Mouse (Mus musculus): ENCODE results near the gene 2610528A11Rik. TPM values are rescaled to one million over a fixed set of nuclear protein-coding genes. Genes with fewer than 3 reads are reported as not detected.
"Not testable (repeated sequence)": the region's sequence is repeated elsewhere in the genome, so short reads cannot be mapped to it uniquely, and the experiment has no call there.

2610528A11Rik gene
- 11.8 and 20.9 TPM in 2 replicates for polyA plus RNA-seq (2015; fragmentation: Nextera tagmentation; extraction: Ambion mirVana)

DNA sequence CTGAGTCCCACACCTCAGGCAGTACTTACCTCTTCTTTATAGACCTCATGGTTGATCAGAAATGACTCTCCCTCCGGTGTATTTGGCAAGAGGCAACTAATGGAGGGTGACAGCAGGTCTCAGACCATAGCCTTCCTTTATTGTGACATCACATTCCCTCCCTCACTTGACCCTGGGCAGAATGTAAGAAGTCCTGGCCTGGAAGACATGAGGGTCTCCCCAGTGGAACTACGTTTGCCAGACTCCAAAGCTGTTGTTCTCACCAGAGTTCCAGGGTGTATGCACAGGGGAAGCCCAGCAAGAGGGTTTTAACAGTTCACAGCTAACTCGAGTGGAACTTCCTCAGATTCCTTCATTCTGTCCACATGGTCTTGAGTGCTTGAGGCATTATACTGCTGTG lies at the start of gene 2610528A11Rik:
2610528A11Rik (minus strand) TSS at position 101 of the 400 bp plus-strand sequence.
- Histone ChIP-seq H3K27me3 (ENCODE audit: control insufficient read depth, insufficient read depth, low read length) (no peaks in the 10 kb centered on the region), H3K9me3 (replicated peaks; ENCODE audit: control insufficient read depth, low read length) (no peaks in the 10 kb centered on the region), H3K36me3 (ENCODE audit: control insufficient read depth, insufficient read depth, low read length) (no peaks in the 10 kb centered on the region), H3K9ac (ENCODE audit: low read length) (no peak within 1 kb of the TSS), H3K4me1 (ENCODE audit: control insufficient read depth, insufficient read depth, low read length) (no peaks in the 10 kb centered on the region), H3K4me2 (ENCODE audit: low read depth, low read length) (no peak within 1 kb of the TSS), H3K4me3 (replicated peaks; ENCODE audit: low read length) (no peak within 1 kb of the TSS), H3K27ac (ENCODE audit: low read length) (no peak within 1 kb of the TSS)
- 73% methylated on average over 3 of the region's 3 CpGs for WGBS
- ATAC-seq (ENCODE audit: insufficient read depth, low FRiP score) = no peak

DNA sequence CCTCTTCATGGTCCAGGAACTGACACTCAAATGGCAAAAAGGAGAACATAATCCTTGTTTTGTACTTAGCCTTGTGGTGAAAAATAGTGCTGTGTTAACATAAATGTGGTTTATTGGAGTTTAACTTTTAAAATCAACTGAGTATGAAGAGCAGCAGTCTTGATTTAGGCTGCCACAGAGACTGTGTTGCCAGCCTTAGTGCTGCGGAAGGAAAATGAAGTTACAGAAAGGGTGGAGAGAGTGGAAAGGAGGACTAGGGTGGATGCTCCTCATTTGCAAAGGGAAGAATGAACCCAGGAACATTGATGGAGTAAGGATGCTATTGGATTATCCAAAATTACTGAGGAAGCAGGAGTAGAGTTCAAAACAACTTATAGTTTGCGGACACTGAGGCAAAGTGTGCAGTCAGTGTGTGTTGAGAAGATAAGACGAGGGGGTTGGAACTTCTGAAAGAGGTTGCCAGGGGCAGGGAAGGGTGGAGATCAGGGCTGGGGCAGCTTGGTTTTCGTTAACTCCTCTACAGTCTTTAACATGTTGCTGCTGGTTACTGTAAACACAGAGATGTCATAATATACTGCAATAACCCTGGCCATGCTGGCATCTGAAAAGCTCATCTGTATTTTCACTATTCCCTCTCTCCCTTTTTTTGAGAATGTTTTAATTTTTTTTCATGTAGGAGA lies 49.6 kb upstream of the 2610528A11Rik start:
- WGBS = 62% methylated on average over 4 of the region's 4 CpGs
- Histone ChIP-seq H3K4me3 (replicated peaks; ENCODE audit: low read length) (no peak overlapping the region), H3K9ac (ENCODE audit: low read length) (no peak overlapping the region), H3K4me2 (ENCODE audit: low read depth, low read length) (no peak overlapping the region), H3K27me3 (ENCODE audit: control insufficient read depth, insufficient read depth, low read length) (no peaks in the 10 kb centered on the region), H3K27ac (ENCODE audit: low read length) (no peak overlapping the region), H3K36me3 (ENCODE audit: control insufficient read depth, insufficient read depth, low read length) (no peaks in the 10 kb centered on the region), H3K9me3 (replicated peaks; ENCODE audit: control insufficient read depth, low read length) (no peaks in the 10 kb centered on the region), H3K4me1 (ENCODE audit: control insufficient read depth, insufficient read depth, low read length) (peaks cover 2% of the 10 kb centered on the region; the same call in 1 of the 2 replicates)
- ATAC-seq (ENCODE audit: insufficient read depth, low FRiP score) = no peak

DNA sequence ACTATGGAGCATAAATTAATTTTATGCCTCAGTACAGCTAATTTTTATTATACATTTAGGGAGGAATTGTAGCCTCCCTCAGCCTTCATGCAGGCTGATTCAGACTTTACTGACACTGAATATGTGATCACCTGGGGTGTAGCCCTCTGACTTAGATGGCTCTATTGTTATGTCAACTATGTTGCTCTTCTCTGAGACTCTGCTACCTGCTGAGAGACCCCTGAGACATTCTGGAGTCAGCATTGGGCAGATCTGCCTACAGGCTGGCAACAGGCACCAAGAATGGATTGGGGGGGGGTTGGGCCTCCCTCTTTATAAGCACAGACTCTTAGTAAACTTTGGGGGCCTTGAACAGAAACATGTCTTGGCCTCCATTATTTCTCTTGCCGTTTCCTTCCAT lies 40.6 kb upstream of the 2610528A11Rik start:
- 83% methylated on average over 1 of the region's 1 CpGs for WGBS
- ATAC-seq (ENCODE audit: insufficient read depth, low FRiP score) = no peak

DNA sequence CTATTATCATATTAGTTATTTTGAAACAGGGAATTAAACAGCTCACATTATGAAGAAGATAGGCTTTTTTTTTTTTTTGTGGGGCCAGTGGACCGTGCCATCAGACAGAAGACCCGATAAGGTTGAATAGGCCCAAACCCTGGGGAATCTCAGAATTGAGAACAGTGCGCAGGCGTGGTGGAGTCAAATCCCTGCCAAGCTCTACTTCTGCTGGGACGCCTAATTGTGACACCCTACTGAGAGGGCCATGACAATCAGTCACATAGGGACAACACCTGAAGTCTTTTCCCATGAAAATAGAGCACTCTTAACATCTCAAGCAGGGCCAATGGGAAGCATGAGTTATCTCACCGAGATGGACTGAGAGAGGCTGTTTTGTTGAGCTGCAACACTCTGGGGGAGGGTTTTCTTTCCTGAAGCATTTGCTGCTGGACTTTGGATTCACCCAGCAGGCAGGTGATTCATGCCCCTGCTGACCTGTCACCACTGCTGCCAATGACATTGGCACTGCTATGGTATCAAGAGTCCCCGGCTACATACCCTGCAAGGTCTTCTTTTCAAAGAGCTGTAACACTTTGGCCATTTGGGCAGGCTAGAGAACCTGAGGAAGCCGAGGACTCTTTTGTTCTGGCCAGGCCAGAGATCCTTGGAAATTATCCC lies 25.4 kb upstream of the 2610528A11Rik start:
- no peak for ATAC-seq (ENCODE audit: insufficient read depth, low FRiP score)
- Histone ChIP-seq H3K27ac (ENCODE audit: low read length) (no peak overlapping the region), H3K4me3 (replicated peaks; ENCODE audit: low read length) (no peak overlapping the region), H3K36me3 (ENCODE audit: control insufficient read depth, insufficient read depth, low read length) (no peaks in the 10 kb centered on the region), H3K9me3 (replicated peaks; ENCODE audit: control insufficient read depth, low read length) (no peaks in the 10 kb centered on the region), H3K4me2 (ENCODE audit: low read depth, low read length) (no peak overlapping the region), H3K9ac (ENCODE audit: low read length) (no peak overlapping the region), H3K4me1 (ENCODE audit: control insufficient read depth, insufficient read depth, low read length) (peaks cover 1% of the 10 kb centered on the region; the same call in 1 of the 2 replicates), H3K27me3 (ENCODE audit: control insufficient read depth, insufficient read depth, low read length) (no peaks in the 10 kb centered on the region)
- WGBS = 80% methylated on average over 8 of the region's 8 CpGs

More for the DNA sequence above, 40.6 kb upstream of the 2610528A11Rik start:
- Histone ChIP-seq H3K27ac (ENCODE audit: low read length) (no peak overlapping the region), H3K4me2 (ENCODE audit: low read depth, low read length) (no peak overlapping the region), H3K9me3 (replicated peaks; ENCODE audit: control insufficient read depth, low read length) (0 out of 2 replicates have a peak, but pooled peaks cover 5% of the 10 kb centered on the region), H3K36me3 (ENCODE audit: control insufficient read depth, insufficient read depth, low read length) (no peaks in the 10 kb centered on the region), H3K9ac (ENCODE audit: low read length) (no peak overlapping the region), H3K4me1 (ENCODE audit: control insufficient read depth, insufficient read depth, low read length) (no peaks in the 10 kb centered on the region), H3K4me3 (replicated peaks; ENCODE audit: low read length) (no peak overlapping the region), H3K27me3 (ENCODE audit: control insufficient read depth, insufficient read depth, low read length) (no peaks in the 10 kb centered on the region)

DNA sequence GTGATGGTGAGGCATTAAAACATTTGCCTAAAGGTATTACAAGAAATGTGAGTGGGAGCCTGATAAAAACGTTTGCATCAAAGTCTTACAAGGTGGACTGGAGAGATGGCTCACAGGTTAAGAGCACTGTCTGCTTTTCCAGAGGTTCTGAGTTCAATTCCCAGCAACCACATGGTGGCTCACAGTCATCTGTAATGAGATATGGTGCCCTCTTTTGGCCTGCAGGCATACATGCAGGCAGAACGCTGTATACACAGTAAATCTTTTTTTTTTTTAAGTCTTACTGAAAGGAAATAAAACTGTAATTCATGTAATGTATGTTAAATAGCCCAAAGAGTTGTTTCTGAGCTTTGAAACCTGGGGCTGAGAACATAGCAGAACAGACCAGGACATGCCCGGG lies 23.8 kb upstream of the 2610528A11Rik start:
- not testable (repeated sequence) for H3K4me2 ChIP-seq (ENCODE audit: low read depth, low read length); H3K27ac ChIP-seq (ENCODE audit: low read length); H3K36me3 ChIP-seq (ENCODE audit: control insufficient read depth, insufficient read depth, low read length); ATAC-seq (ENCODE audit: insufficient read depth, low FRiP score); H3K4me1 ChIP-seq (ENCODE audit: control insufficient read depth, insufficient read depth, low read length); H3K9me3 ChIP-seq (replicated peaks; ENCODE audit: control insufficient read depth, low read length); H3K9ac ChIP-seq (ENCODE audit: low read length); H3K4me3 ChIP-seq (replicated peaks; ENCODE audit: low read length); H3K27me3 ChIP-seq (ENCODE audit: control insufficient read depth, insufficient read depth, low read length)
- WGBS = 75% methylated on average over 2 of the region's 3 CpGs

DNA sequence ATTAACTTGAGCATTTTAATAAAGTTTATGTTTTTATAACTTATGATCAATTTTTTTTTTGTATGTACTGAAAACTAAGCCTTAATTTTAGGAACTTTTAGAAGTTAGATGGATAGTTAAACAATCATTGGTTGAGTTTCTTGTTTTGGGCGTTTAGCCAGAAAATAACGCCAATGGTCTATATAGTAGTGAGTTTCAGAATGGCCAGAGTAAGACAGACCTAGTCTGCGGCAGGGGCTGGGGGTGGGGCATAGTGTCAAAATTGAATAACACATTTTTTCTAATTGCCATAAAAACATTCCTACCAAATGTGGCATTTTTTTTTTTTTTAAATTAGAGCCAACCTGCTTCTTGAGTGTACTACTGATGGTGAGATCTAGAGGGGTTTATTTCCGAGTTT lies 22.3 kb upstream of the 2610528A11Rik start:
- ATAC-seq (ENCODE audit: insufficient read depth, low FRiP score) = no peak
- H3K4me1 ChIP-seq (ENCODE audit: control insufficient read depth, insufficient read depth, low read length) = peaks cover 5% of the 10 kb centered on the region; the same call in 1 of the 2 replicates
- no peak overlapping the region for H3K4me2 ChIP-seq (ENCODE audit: low read depth, low read length)
- no peak overlapping the region for H3K9ac ChIP-seq (ENCODE audit: low read length)
- H3K36me3 ChIP-seq (ENCODE audit: control insufficient read depth, insufficient read depth, low read length) = peaks cover 9% of the 10 kb centered on the region; the same call in 1 of the 2 replicates
- no peaks in the 10 kb centered on the region for H3K27me3 ChIP-seq (ENCODE audit: control insufficient read depth, insufficient read depth, low read length)
- H3K27ac ChIP-seq (ENCODE audit: low read length) = no peak overlapping the region
- WGBS = 78% methylated on average over 4 of the region's 4 CpGs
- H3K4me3 ChIP-seq (replicated peaks; ENCODE audit: low read length) = no peak overlapping the region
- H3K9me3 ChIP-seq (replicated peaks; ENCODE audit: control insufficient read depth, low read length) = no peaks in the 10 kb centered on the region

DNA sequence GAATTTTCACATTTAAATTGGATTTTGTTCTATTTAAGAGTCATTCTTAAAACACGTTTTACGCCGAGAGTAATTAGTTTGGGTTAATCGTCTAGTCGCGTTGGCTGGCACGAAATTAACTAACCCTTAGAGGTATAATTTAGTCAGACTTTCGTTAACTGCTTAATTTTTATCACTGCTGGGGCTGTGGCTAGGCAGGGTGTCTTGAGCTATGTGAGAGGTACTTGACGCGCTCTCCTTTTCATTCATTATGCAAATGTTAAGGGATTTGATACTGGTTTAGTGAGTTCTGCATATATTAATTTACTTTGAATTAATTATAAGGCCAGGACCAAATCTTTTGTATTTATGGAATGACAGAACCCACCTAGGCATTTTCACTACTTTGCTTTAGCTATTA lies 21.8 kb upstream of the 2610528A11Rik start:
- Histone ChIP-seq H3K4me3 (replicated peaks; ENCODE audit: low read length) (peak overlapping the region; percentile 92), H3K4me2 (ENCODE audit: low read depth, low read length) (peak overlapping the region; percentile 77), H3K9ac (ENCODE audit: low read length) (peak overlapping the region; percentile 73), H3K27ac (ENCODE audit: low read length) (0 out of 2 replicates have a peak overlapping the region, but pooled peaks have one; percentile 29), H3K9me3 (replicated peaks; ENCODE audit: control insufficient read depth, low read length) (no peaks in the 10 kb centered on the region), H3K4me1 (ENCODE audit: control insufficient read depth, insufficient read depth, low read length) (peaks cover 5% of the 10 kb centered on the region; the same call in 1 of the 2 replicates), H3K36me3 (ENCODE audit: control insufficient read depth, insufficient read depth, low read length) (peaks cover 12% of the 10 kb centered on the region; the same call in 1 of the 2 replicates), H3K27me3 (ENCODE audit: control insufficient read depth, insufficient read depth, low read length) (no peaks in the 10 kb centered on the region)
- ATAC-seq (ENCODE audit: insufficient read depth, low FRiP score) = no peak
- WGBS = 3% methylated on average over 10 of the region's 10 CpGs

DNA sequence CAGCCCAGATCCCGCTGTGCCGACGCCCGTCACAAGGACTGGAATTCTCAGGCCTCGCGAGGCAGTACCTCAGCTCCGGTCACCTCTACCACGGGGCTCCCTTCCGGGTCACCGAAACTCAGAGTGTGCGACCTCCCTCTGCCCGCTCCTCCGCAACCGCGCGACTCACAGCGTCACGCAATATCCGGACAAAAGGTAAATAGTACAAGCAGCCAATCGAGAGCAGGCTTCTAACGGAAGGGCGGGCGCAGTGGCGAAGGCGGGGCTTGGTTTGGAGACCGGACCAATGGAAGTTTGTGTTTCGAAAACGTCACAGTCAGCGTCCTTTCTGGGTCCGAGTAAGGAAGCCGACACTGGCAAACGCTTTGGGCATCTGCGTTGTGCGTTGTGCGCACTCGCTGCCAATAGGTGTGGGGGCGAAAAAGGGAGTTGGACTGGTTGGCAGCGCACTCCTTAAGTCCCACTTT lies 21.3 kb upstream of the 2610528A11Rik start, which contains the start of gene Ghitm:
Ghitm (minus strand) TSS at position 146 of the 467 bp plus-strand sequence.
- H3K9me3 ChIP-seq (replicated peaks; ENCODE audit: control insufficient read depth, low read length) = no peaks in the 10 kb centered on the region
- WGBS = under 1% methylated on average over 38 of the region's 38 CpGs
- H3K27me3 ChIP-seq (ENCODE audit: control insufficient read depth, insufficient read depth, low read length) = no peaks in the 10 kb centered on the region

More for the DNA sequence above, 21.3 kb upstream of the 2610528A11Rik start, which contains the start of gene Ghitm:
- peak; percentile 99 for ATAC-seq (ENCODE audit: insufficient read depth, low FRiP score)
- Histone ChIP-seq H3K4me1 (ENCODE audit: control insufficient read depth, insufficient read depth, low read length) (peaks cover 5% of the 10 kb centered on the region; the same call in 1 of the 2 replicates), H3K36me3 (ENCODE audit: control insufficient read depth, insufficient read depth, low read length) (peaks cover 15% of the 10 kb centered on the region; the same call in 1 of the 2 replicates), H3K4me2 (ENCODE audit: low read depth, low read length) (peak within 1 kb of the TSS; percentile 77), H3K27ac (ENCODE audit: low read length) (peak within 1 kb of the TSS; percentile 87), H3K9ac (ENCODE audit: low read length) (peak within 1 kb of the TSS; percentile 94), H3K4me3 (replicated peaks; ENCODE audit: low read length) (peak within 1 kb of the TSS; percentile 92)

All from stomach, embryonic 16.5 days (tissue).